Mouse (Mus musculus): ENCODE results near the gene Mettl3. TPM values are rescaled to one million over a fixed set of nuclear protein-coding genes. Genes with fewer than 3 reads are reported as not detected.

Gene Mettl3
- total RNA-seq, 2 experiments from 2014 or later, result 16.2 to 18.1 TPM

DNA sequence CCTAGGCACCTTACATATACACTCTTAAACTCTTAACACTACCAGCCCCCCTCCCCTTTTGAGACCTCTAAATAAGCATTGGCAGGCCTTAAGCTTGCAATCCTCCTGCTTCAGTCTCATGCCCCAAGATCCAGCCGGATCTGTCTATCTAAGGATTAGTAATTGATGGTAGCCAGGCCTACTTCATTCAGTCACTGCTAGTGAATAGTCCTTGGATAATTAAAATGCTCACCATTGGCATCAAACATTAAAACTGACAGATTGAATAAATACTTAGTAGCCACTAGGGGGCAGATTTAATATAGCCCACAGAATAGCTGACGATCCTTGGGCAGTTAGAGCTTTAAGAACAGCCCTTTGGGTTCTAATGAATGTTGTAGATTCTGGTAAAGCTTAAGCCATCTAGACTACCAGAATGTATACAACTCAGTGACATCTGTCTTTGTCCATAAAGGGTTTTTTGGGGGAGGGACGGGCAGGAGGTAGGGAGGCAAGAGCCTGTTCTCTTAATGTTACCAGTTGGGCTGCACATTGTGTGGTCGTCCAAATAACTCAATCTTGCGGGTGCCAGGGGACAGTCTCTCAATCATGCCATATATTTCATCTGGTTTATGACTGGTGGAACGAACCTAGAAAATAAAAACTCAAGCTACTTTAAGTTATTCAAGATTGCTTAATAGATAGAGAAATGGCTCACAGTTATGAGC lies 9.2 kb downstream of the Mettl3 start:
- peak in 1 of 2 experiments; percentile 20 for DNase-seq

DNA sequence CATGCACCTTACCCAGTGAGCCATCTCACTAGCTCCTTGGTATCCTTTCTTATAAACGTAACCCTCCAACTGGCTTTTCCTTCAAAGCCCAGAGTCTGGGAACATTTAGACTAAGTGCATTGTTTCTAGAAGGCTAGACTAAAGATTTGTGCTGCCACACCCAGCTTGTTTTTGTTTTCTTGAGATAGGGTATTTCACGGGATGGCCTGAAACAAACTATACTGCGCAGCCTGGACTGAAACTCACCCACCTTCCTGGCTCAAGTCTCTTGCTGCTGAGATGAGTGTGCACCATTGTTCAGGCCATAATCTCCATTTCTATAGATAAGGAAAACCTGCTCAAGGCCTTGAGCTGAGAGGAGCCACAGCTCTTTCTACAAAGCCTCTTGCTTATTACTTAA lies 20.7 kb downstream of the Mettl3 start:
- no peak for DNase-seq

DNA sequence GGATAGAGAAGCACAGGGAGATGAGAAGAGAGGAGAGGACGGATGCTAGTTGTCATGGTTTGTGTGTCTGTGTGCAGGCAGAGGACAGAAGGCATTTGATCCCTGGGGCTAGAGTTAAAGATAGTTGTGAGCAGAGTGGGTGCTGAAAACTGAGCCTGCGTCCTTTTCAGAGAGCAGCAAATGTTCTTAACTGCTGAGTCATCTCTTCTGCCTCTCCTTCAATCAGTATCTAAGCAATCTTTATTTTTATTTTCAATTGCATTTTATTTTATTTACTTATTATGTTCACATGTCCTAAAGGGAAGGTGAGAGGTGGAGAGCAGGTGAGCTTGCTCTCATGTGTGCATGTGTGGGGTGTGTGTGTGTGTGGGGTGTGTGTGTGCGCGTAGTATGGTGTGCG lies 21.3 kb downstream of the Mettl3 start:
- no peak for DNase-seq

DNA sequence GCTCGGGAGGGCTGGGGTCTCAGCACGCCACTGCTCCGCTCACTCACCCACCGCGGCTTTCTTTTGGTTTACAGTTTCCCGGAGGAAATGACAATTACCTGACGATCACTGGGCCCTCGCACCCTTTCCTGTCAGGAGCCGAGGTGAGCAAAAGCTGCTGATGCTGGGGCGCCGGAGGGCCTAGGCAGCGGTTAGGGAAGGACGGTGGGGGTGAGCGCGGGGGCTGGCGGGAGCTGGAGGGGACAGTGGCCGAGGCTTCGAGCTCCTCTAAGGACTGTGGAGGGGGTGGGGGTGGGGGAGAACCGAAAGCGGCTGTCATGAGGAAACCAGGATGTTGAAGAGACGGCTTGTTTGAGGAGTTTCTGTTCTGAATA lies 25.2 kb downstream of the Mettl3 start:
- no peak for DNase-seq

DNA sequence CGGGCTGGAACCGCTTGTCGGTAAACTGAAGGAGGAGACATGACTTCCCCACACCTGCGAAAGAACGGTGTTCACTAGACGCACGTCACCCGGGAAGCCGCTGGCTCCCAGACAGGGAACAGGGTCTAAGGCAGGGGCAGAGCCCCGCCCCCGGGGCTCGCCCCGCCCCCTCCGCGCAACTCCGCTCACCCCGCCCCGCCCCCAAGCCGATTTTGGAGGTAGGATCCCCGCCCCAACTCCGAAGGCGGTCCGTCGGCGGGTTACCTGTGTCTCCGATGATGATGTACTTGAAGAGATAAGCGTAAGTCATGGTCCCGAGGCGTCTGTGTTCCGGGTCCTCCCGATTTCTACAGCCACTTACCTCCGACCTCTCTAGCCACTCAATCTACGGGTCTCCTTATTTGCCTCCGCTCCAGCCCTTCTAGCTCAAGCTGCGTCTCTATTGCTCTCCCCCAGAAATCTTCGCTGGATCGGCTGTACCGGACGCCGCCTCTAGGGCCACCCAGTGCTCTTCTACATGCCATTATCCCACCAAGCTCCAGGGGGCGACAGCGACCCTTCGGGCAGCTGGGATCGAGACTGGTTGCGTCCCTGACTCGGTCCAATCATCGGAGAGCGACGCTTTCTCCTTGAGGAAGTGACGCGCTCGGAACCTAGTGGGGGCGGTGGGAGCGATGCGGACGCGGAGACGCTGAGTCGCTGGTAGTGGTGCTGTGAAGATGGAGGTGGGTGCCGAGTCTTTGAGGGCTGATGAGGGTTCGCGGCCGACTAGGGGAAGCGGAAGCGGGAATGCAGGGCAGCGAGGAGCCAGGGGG lies 25.8 kb downstream of the Mettl3 start, which contains the start of the genes Tox4 and Rab2b:
TSS of gene Tox4 (plus strand) at position 215 of the 815 bp plus-strand sequence.
TSS of gene Rab2b (minus strand) at position 614 of the 815 bp plus-strand sequence.
- DNase-seq, result peak; percentile 99

DNA sequence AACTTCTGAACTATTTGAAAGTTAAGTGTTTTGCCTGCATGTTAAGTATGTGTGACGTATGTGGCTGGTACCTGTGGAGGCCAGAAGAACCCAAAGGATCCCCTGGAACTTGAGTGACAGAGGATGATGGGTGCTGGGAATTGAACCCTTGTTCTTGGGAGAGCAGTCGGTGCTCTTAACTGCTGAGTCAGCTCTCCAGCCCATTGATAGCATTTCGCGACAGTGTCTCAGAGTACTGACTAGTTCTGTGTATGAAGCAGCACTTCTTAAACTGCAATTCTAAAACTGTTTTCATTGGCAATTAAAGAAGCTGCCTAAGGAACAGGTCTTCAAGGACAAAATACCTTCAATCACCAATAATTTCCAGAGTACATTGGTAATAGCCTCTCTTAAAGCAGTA lies 27.7 kb downstream of the Mettl3 start:
- no peak for DNase-seq

DNA sequence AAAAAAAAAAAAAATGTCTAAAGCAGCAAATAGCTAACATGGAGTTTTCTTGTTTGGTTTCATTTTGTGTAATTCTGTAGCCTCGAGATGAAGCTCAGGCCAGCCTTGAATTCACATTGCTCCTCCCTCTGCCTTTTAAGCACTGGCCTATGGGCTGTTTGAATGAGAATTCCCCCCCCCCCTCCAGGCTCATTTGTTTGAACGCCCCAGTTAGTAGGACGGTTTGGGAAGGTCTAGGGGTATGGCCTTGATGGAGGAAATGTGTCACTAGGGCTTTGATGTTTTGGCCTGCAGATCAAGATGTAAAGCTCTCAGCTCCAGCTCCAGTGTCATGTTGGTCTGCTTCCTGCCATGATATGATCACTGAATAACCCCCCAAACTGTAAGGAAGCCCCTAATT lies 32.1 kb downstream of the Mettl3 start:
- DNase-seq, result no peak

DNA sequence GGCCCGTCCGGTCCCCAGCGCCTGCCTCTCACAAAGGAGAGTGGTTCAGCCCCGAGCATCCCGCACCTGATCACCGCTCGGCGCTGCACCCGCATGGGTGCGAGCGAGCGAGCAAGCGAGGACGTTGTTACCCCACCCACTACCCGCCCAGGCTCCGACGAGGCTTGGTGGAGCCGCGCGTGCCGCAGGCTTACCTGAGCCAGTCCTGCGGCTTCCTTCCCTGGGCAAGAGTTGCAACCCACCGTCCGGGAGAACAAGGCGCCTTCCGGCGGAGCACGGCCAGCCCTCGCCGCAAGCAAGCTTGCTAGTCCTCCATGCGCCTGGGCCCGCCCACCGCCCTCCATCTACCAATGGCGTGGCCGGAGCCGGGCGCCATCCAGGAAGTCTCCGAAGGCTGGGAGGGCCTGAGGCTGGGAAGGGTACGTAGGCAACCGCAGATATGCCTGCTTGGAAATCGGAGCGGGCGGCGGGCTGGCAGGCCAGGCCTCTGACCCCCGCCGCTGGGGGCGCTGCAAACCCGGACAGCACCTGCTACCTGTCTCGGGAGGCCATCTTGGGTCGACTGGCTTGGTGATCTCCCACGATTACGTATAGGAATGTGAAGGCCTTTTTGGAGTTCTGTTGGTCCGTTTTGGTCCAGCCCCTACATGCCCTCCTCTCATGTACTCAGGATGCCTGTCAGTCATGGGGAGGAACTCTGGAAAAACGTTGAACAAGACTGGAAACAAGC lies 47.3 kb downstream of the Mettl3 start, which contains the start of gene Chd8:
TSS of gene Chd8 (minus strand) at position 297 of the 730 bp plus-strand sequence.
- DNase-seq, result peak; percentile 98 to 99

DNA sequence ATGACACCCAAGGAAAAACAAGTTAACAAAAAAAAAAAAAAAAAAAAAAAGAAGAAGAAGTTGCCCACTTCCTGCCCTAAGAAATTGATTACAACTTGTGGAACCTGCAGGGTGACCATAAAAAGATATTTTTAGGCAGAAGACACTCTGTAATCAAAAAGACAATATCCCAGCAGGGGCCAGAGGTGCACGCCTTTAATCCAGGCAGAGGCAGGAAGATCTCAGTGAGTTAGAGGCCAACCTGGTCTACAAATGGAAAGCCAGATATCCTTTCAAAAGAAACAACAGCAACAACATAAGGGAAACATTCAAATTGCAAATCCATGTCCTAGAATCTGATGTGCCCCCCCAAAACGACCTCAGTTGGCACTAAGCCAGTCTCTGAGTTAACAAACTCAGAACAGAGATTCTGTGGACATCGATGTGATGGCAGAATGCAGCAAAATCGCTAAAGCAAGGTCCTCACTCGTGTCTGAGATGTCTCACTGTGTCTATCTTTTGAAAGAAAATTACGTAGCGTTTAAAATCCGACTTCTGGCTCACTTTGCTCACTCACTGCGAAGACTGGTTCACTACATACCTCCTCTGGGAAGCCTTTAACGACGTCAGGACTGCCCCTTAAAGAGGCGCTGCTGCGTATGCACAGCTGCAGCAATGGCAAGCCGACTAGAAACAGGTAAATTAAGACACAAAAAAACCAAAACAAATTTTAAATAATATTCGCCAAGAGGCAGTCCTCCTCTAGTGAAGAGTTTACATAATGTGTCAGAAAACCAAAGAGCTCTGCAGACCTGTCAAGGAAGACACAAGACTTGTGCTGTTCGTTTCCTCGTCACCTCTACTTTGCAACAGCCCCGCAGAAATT lies 48.4 kb downstream of the Mettl3 start:
- peak in 1 of 2 experiments; percentile 12 for DNase-seq

DNA sequence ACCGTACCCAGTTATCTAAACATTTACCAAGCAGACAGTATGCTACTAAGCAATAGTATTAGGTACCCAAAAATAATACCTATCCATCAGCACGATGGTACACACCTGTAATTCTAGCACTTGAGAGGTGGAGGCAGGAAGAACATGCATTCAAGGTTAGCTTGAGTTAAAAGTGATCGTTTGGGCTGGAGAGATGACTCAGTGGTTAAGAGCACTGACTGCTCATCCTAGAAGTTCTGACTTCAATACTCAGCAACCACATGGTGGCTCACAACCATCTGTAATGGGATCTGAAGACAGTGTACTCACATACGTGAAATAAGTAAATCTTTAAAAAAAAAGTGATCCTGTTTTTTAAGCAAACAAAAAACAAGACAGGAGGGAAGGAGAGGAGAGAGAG lies 58.8 kb downstream of the Mettl3 start:
- DNase-seq, result no peak

Other genes with a start within 250 kb of the Mettl3 start
- 100 to 1,000 TPM; 139 to 142 TPM for gene Hnrnpc, start 201.1 kb downstream of the Mettl3 start, total RNA-seq (2021)
- gene Rpgrip1, start 194.4 kb downstream of the Mettl3 start, total RNA-seq (2021), result 1 to 10 TPM in 1 of 2 experiments, under 1 TPM in 1; 0.30 to 1.0 TPM
- gene Supt16, start 107.7 kb downstream of the Mettl3 start, total RNA-seq (2021), result 10 to 100 TPM; 22.3 to 23.7 TPM
- 10 to 100 TPM; 34.2 to 37.7 TPM for gene Chd8, start 47.3 kb downstream of the Mettl3 start, total RNA-seq (2021)
- 10 to 100 TPM; 30.3 to 35.8 TPM for gene Tox4, start 26.0 kb downstream of the Mettl3 start, total RNA-seq (2021)
- 1 to 10 TPM; 3.8 to 5.5 TPM for gene Rab2b, start 25.6 kb downstream of the Mettl3 start, total RNA-seq (2021)
- gene Sall2, start 23.6 kb upstream of the Mettl3 start, total RNA-seq (2021), result 1 to 10 TPM in 1 of 2 experiments, under 1 TPM in 1; 0.97 to 1.0 TPM
- gene Olfr1513, start 51.3 kb upstream of the Mettl3 start, total RNA-seq (2021), result not detected
- gene Olfr1512, start 74.0 kb upstream of the Mettl3 start, total RNA-seq (2021), result not detected
- gene Olfr1511, start 92.3 kb upstream of the Mettl3 start, total RNA-seq (2021), result not detected
- not detected for gene Olfr1510, start 109.2 kb upstream of the Mettl3 start, total RNA-seq (2021)
- not detected for gene Olfr1509, start 137.9 kb upstream of the Mettl3 start, total RNA-seq (2021)
- not detected for gene Olfr1508, start 162.4 kb upstream of the Mettl3 start, total RNA-seq (2021)
- gene Olfr1507, start 190.6 kb upstream of the Mettl3 start, total RNA-seq (2021), result not detected